ENCODE assay signal across 10 mouse cellular contexts in genomic region chr16:7279544-7279943, GRCm38 (mm10).
DNase-seq lines count a peak whose midpoint lies in the region; ATAC-seq lines count a peak whose summit lies in the region.
"Had no signal": no experiment of that assay in that cellular context is flagged by ENCODE, and none has a peak within 500 bp of the region (broad histone marks: within the 10 kb centered on the region; RNA-seq: fewer than 3 reads in every experiment).

No protein-coding gene starts in this region.

- H3K4me3 ChIP-seq in liver, embryonic 12.5 days, result no peak overlapping the region
- H3K4me3 ChIP-seq: liver, embryonic 13.5 days had no signal

- intact Hi-C loops in gastrocnemius, postnatal 14 days (cut with DNase I; ENCODE audit: low total_unique reads), result no loop called here

- DNase-seq in gastrocnemius, postnatal 14 days, result peak; percentile 10
- no peak for DNase-seq in gastrocnemius, adult 8-10 months (ENCODE audit: low spot score in 2 of 2)
- DNase-seq in 3T3-L1 (ENCODE audit: low read depth, low spot score), result peak; percentile 49
- peak; percentile 18 to 26 for DNase-seq in cerebellum, postnatal 10 days
- DNase-seq in heart, postnatal 4 days, result peak; percentile 49
- DNase-seq in adrenal gland, postnatal 36 days, result no peak
- no peak for DNase-seq in c-Kit-positive CD71-positive TER-119-positive erythroid progenitor cells, embryonic 14.5 days (ENCODE audit: low spot score)
- DNase-seq: liver, embryonic 13.5 days; thymus, adult 2 months had no signal

- H3K9me3 ChIP-seq in liver, embryonic 12.5 days (replicated peaks), result no peaks in the 10 kb centered on the region
- H3K9me3 ChIP-seq: liver, embryonic 13.5 days had no signal

- no peak overlapping the region for H3K9ac ChIP-seq in liver, embryonic 12.5 days
- H3K9ac ChIP-seq: liver, embryonic 13.5 days had no signal

- no peaks in the 10 kb centered on the region for H3K4me1 ChIP-seq in liver, embryonic 12.5 days
- H3K4me1 ChIP-seq: liver, embryonic 13.5 days had no signal

- H3K4me2 ChIP-seq in liver, embryonic 12.5 days, result no peak overlapping the region
- H3K4me2 ChIP-seq: liver, embryonic 13.5 days had no signal

- no peak overlapping the region for H3K27ac ChIP-seq in liver, embryonic 12.5 days
- H3K27ac ChIP-seq: liver, embryonic 13.5 days had no signal

- H3K27me3 ChIP-seq in liver, embryonic 12.5 days (replicated peaks), result no peaks in the 10 kb centered on the region
- H3K27me3 ChIP-seq: liver, embryonic 13.5 days had no signal

- no peaks in the 10 kb centered on the region for H3K36me3 ChIP-seq in liver, embryonic 12.5 days
- H3K36me3 ChIP-seq: liver, embryonic 13.5 days had no signal

- ATAC-seq in liver, embryonic 12.5 days, result no peak

- WGBS in liver, embryonic 12.5 days (ENCODE audit: insufficient replicate concordance), result 55% methylated on average over 5 of the region's 5 CpGs

Comparison
In these comparisons a context has a peak if more than half of its experiments do, and no peak if none do; other contexts are left out.
1. DNase-seq: peak in gastrocnemius, postnatal 14 days (single experiment), 3T3-L1 (single experiment), cerebellum, postnatal 10 days (2 of 2) and heart, postnatal 4 days (single experiment); none in gastrocnemius, adult 8-10 months (0 of 2), adrenal gland, postnatal 36 days (0 of 2) and c-Kit-positive CD71-positive TER-119-positive erythroid progenitor cells, embryonic 14.5 days (single experiment).